Mouse (Mus musculus) lung, postnatal 0 days (tissue): ENCODE results near the gene Akap8l.

Experiments
- CTCF ChIP-seq: IDR thresholded peaks from 2 replicates; pipeline ENCODE4 v1.5.1; 2016; ENCODE audit warnings: antibody characterized with exemption, mild to moderate bottlenecking
- EP300 ChIP-seq: IDR thresholded peaks from 2 replicates; pipeline ENCODE4 v1.6.1; 2016; ENCODE audit warnings: antibody characterized with exemption, mild to moderate bottlenecking, control low read depth

GRCm38 (mm10) chr17:32359928-32360327 is 9.5 kb upstream of the Akap8l start:
- TF ChIP-seq CTCF (no peak), EP300 (no peak)
